Mouse (Mus musculus) MEL (cell line): ENCODE results near the gene Fryl. TPM values are rescaled to one million over a fixed set of nuclear protein-coding genes. Genes with fewer than 3 reads are reported as not detected.

ENCODE experiments used
- DNase-seq: peaks from one replicate; pipeline ENCODE4 v3.0.0; 2011; ENCODE audit warnings: low read depth, low spot score
- H3K27ac ChIP-seq: 2 replicates; pipeline ENCODE4 v1.5.1; 2012; ENCODE audit warnings: low read depth, mild to moderate bottlenecking, control low read depth, low read length, moderate library complexity; ENCODE audit not compliant: control insufficient read depth
- H3K27me3 ChIP-seq, 2 experiments: fragments of 150-350 bp in 1 of 2; sonication (generic) in 1 of 2; 2 replicates each; pipeline ENCODE4 v1.6.1; 2012; ENCODE audit warnings: low read length in 2 of 2, mild to moderate bottlenecking in 2 of 2, improper control_type of control experiment in 1 of 2, moderate library complexity in 1 of 2; ENCODE audit not compliant: insufficient read depth in 2 of 2, control insufficient read depth in 1 of 2
- H3K36me3 ChIP-seq, 2 experiments: 2 replicates each; pipeline ENCODE4 v1.6.1; 2012 to 2014; ENCODE audit warnings: low read length in 2 of 2, improper control_type of control experiment in 1 of 2, inconsistent platforms in 1 of 2, mild to moderate bottlenecking in 1 of 2; ENCODE audit not compliant: insufficient read depth in 2 of 2, control insufficient read depth in 1 of 2
- H3K4me1 ChIP-seq, 2 experiments: fragments of 150-350 bp in 1 of 2; sonication (generic) in 1 of 2; 2 replicates each; pipeline ENCODE4 v1.6.1; 2012; ENCODE audit warnings: low read length in 2 of 2, improper control_type of control experiment in 1 of 2, mild to moderate bottlenecking in 1 of 2; ENCODE audit not compliant: insufficient read depth in 2 of 2, control insufficient read depth in 1 of 2
- H3K4me3 ChIP-seq, 2 experiments: fragments of 150-350 bp in 1 of 2; sonication (generic) in 1 of 2; 2 replicates each; pipeline ENCODE4 v1.5.1; 2012; ENCODE audit warnings: low read depth in 2 of 2, low read length in 2 of 2, mild to moderate bottlenecking in 2 of 2, moderate library complexity in 2 of 2, control low read depth in 1 of 2, improper control_type of control experiment in 1 of 2; ENCODE audit not compliant: control insufficient read depth in 1 of 2, insufficient read depth in 1 of 2
- H3K79me2 ChIP-seq: 2 replicates; pipeline ENCODE4 v1.6.1; 2012; ENCODE audit warnings: mild to moderate bottlenecking, low read length, moderate library complexity; ENCODE audit not compliant: control insufficient read depth, poor library complexity, insufficient read depth
- H3K9ac ChIP-seq: 2 replicates; pipeline ENCODE4 v1.6.1; 2012; ENCODE audit warnings: low read depth, mild to moderate bottlenecking, control low read depth, low read length, moderate library complexity; ENCODE audit not compliant: control insufficient read depth, poor library complexity, severe bottlenecking
- H3K9me3 ChIP-seq: fragments of 150-350 bp; sonication (generic); replicated peaks from 2 replicates; pipeline ENCODE4 v1.6.1; 2012; ENCODE audit warnings: mild to moderate bottlenecking, low read length, improper control_type of control experiment, moderate library complexity; ENCODE audit not compliant: insufficient read depth
- BHLHE40 ChIP-seq: IDR thresholded peaks from 2 replicates; pipeline ENCODE4 v1.6.1; 2012; ENCODE audit warnings: low read depth, mild to moderate bottlenecking, inconsistent platforms, low read length, improper control_type of control experiment, borderline replicate concordance
- CHD1 ChIP-seq: IDR thresholded peaks from 2 replicates; pipeline ENCODE4 v1.6.1; 2012; ENCODE audit warnings: low read depth, mild to moderate bottlenecking, inconsistent platforms, low read length, improper control_type of control experiment
- CHD2 ChIP-seq: IDR thresholded peaks from 2 replicates; pipeline ENCODE4 v1.6.1; 2011; ENCODE audit warnings: low read length, improper control_type of control experiment
- E2F4 ChIP-seq: IDR thresholded peaks from 2 replicates; pipeline ENCODE4 v1.6.1; 2011; ENCODE audit warnings: low read depth, low read length, improper control_type of control experiment, borderline replicate concordance
- ELF1 ChIP-seq: IDR thresholded peaks from 2 replicates; pipeline ENCODE4 v1.6.1; 2014; ENCODE audit warnings: low read depth, mild to moderate bottlenecking, inconsistent platforms, low read length, improper control_type of control experiment, moderate library complexity
- ETS1 ChIP-seq: IDR thresholded peaks from 2 replicates; pipeline ENCODE4 v1.6.1; 2012; ENCODE audit warnings: low read depth, mild to moderate bottlenecking, inconsistent platforms, low read length, improper control_type of control experiment, moderate library complexity
- GATA1 ChIP-seq: IDR thresholded peaks from 2 replicates; pipeline ENCODE4 v1.6.1; 2011; ENCODE audit warnings: low read depth, low read length, improper control_type of control experiment
- JUND ChIP-seq: IDR thresholded peaks from 2 replicates; pipeline ENCODE4 v1.6.1; 2011; ENCODE audit warnings: low read depth, mild to moderate bottlenecking, improper control_type of control experiment, low read length
- KAT2A ChIP-seq: conservative IDR thresholded peaks from 2 replicates; pipeline ENCODE4 v1.6.1; 2012; ENCODE audit warnings: low read depth, low read length, improper control_type of control experiment, inconsistent platforms
- MAZ ChIP-seq: IDR thresholded peaks from 2 replicates; pipeline ENCODE4 v1.6.1; 2012; ENCODE audit warnings: low read depth, mild to moderate bottlenecking, inconsistent platforms, low read length, improper control_type of control experiment
- MXI1 ChIP-seq: IDR thresholded peaks from 2 replicates; pipeline ENCODE4 v1.6.1; 2011; ENCODE audit warnings: mild to moderate bottlenecking, low read depth, low read length, improper control_type of control experiment
- MYB ChIP-seq: IDR thresholded peaks from 2 replicates; pipeline ENCODE4 v1.6.1; 2011; ENCODE audit warnings: mild to moderate bottlenecking, low read depth, low read length, improper control_type of control experiment
- MYC ChIP-seq: IDR thresholded peaks from 2 replicates; pipeline ENCODE4 v1.6.1; 2011; ENCODE audit warnings: low read depth, mild to moderate bottlenecking, low read length, improper control_type of control experiment, moderate library complexity
- NELFE ChIP-seq: IDR thresholded peaks from 2 replicates; pipeline ENCODE4 v1.6.1; 2011; ENCODE audit warnings: low read depth, low read length, improper control_type of control experiment
- RAD21 ChIP-seq: IDR thresholded peaks from 2 replicates; pipeline ENCODE4 v1.6.1; 2011; ENCODE audit warnings: mild to moderate bottlenecking, low read depth, low read length, improper control_type of control experiment
- RCOR1 ChIP-seq: IDR thresholded peaks from 2 replicates; pipeline ENCODE4 v1.6.1; 2012; ENCODE audit warnings: low read depth, mild to moderate bottlenecking, inconsistent platforms, low read length, improper control_type of control experiment
- SIN3A ChIP-seq: IDR thresholded peaks from 2 replicates; pipeline ENCODE4 v1.6.1; 2012; ENCODE audit warnings: low read length, improper control_type of control experiment, inconsistent platforms
- UBTF ChIP-seq: IDR thresholded peaks from 2 replicates; pipeline ENCODE4 v1.6.1; 2012; ENCODE audit warnings: low read depth, mild to moderate bottlenecking, inconsistent platforms, low read length, improper control_type of control experiment, moderate library complexity, borderline replicate concordance; ENCODE audit not compliant: insufficient read depth
- ZC3H11A ChIP-seq: IDR thresholded peaks from 2 replicates; pipeline ENCODE4 v1.6.1; 2012; ENCODE audit warnings: low read depth, mild to moderate bottlenecking, inconsistent platforms, low read length, improper control_type of control experiment
- ZKSCAN1 ChIP-seq: IDR thresholded peaks from 2 replicates; pipeline ENCODE4 v1.6.1; 2012; ENCODE audit warnings: low read depth, mild to moderate bottlenecking, inconsistent platforms, low read length, improper control_type of control experiment, moderate library complexity
- ZNF384 ChIP-seq: IDR thresholded peaks from 2 replicates; pipeline ENCODE4 v1.6.1; 2012; ENCODE audit warnings: low read depth, mild to moderate bottlenecking, inconsistent platforms, low read length, improper control_type of control experiment
- polyA plus RNA-seq, 2 experiments: library from polyadenylated mRNA; stranded (reverse) in 1 of 2; unstranded in 1 of 2; fragments of >175 nt in 1 of 2; fragments of >200 nt in 1 of 2; gene quantifications; 2 replicates each; pipeline versions ENCODE4 v1.2.1 to v1.2.4; 2012; ENCODE audit warnings: low replicate concordance in 2 of 2, low read depth in 1 of 2; ENCODE audit not compliant: insufficient read length in 2 of 2, insufficient read depth in 1 of 2, missing spikeins in 1 of 2
- total RNA-seq: library from RNA; depleted of rRNA; stranded (reverse); fragments of 300-350 nt; gene quantifications from 2 replicates; pipeline ENCODE4 v1.2.3, GENCODE M21; 2012

Fryl gene
- total and polyA plus RNA-seq, 3 experiments, result 18.8 to 188 (median 39.7) TPM

GRCm38 (mm10) chr5:73295916-73296315 is 39.5 kb upstream of the Fryl start:
- H3K9ac ChIP-seq, result no peak overlapping the region
- peaks cover 21% of the 10 kb centered on the region for H3K79me2 ChIP-seq
- no peak for DNase-seq
- TF ChIP-seq JUND, result no peak
- no peak for TF ChIP-seq ZKSCAN1
- no peak for TF ChIP-seq BHLHE40
- no peak for TF ChIP-seq GATA1
- TF ChIP-seq RCOR1, result no peak
- no peak for TF ChIP-seq MAZ
- TF ChIP-seq ELF1, result no peak
- TF ChIP-seq NELFE, result no peak
- TF ChIP-seq RAD21, result no peak
- no peak for TF ChIP-seq ETS1
- TF ChIP-seq ZC3H11A, result no peak
- TF ChIP-seq SIN3A, result no peak
- TF ChIP-seq UBTF, result no peak
- no peak for TF ChIP-seq MYC
- no peak overlapping the region for H3K27ac ChIP-seq
- peaks cover 25 to 26% of the 10 kb centered on the region in 2 experiments for H3K36me3 ChIP-seq
- no peaks in the 10 kb centered on the region for H3K27me3 ChIP-seq
- H3K4me3 ChIP-seq, result no peak overlapping the region
- no peaks in the 10 kb centered on the region for H3K9me3 ChIP-seq
- peaks cover 3 to 6% of the 10 kb centered on the region in 2 experiments for H3K4me1 ChIP-seq

DNA sequence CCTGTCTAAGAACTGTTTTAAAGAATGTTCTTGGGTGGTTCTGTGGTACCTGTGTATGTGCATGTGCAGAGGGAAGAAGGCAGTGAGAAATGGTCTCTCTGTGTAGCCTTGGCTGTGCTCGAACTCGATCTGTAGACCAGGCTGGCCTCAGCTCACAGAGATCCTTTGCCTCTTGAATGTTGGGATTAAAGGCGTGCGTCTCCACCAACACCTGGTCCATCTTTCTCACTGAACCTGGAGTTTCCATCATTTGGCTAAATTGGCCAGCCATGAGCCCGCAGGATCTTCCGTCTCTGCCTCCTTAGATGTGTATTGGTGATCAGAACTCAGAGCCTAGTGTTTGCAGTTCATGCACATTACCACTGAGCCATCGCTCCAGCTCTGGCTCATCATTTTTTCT is 38.6 kb upstream of the Fryl start:
- Histone ChIP-seq H3K27ac (no peak overlapping the region), H3K9ac (no peak overlapping the region), H3K4me3 (no peak overlapping the region), H3K9me3 (no peaks in the 10 kb centered on the region), H3K36me3 (peaks cover 16 to 26% of the 10 kb centered on the region in 2 experiments), H3K4me1 (peaks cover 3 to 6% of the 10 kb centered on the region in 2 experiments), H3K79me2 (peaks cover 21% of the 10 kb centered on the region), H3K27me3 (no peaks in the 10 kb centered on the region)
- no peak for TF ChIP-seq RAD21
- TF ChIP-seq RCOR1, result no peak
- no peak for TF ChIP-seq ZKSCAN1
- no peak for TF ChIP-seq CHD1
- TF ChIP-seq E2F4, result no peak
- no peak for TF ChIP-seq MXI1
- no peak for TF ChIP-seq ZNF384
- no peak for TF ChIP-seq MYB
- TF ChIP-seq KAT2A, result no peak
- no peak for TF ChIP-seq MAZ
- TF ChIP-seq CHD2, result no peak
- TF ChIP-seq SIN3A, result no peak
- no peak for DNase-seq
